Mouse (Mus musculus) hindbrain, embryonic 16.5 days (tissue): ENCODE measurements around the gene Cfap221. TPM values are rescaled to one million over a fixed set of nuclear protein-coding genes. Genes with fewer than 3 reads are reported as not detected.

Source experiments
- ATAC-seq: fragments of 200-750 bp; cut with Nextera tagmentation; 2 replicates; pipeline ENCODE4 v1.8.0; 2017; ENCODE audit warnings: moderate TSS enrichment, moderate library complexity
- H3K27ac ChIP-seq: fragments of 300-500 bp; sonication (generic); 2 replicates; pipeline ENCODE4 v1.5.1; 2014; ENCODE audit warnings: low read depth, mild to moderate bottlenecking, control low read depth, low read length, moderate library complexity
- H3K27me3 ChIP-seq: fragments of 300-500 bp; sonication (generic); replicated peaks from 2 replicates; pipeline ENCODE4 v1.6.1; 2014; ENCODE audit warnings: low read length; ENCODE audit not compliant: control insufficient read depth, insufficient read depth
- H3K36me3 ChIP-seq: fragments of 300-500 bp; sonication (generic); 2 replicates; pipeline ENCODE4 v1.6.1; 2014; ENCODE audit warnings: mild to moderate bottlenecking, low read length, moderate library complexity, mixed read lengths; ENCODE audit not compliant: control insufficient read depth, insufficient read depth
- H3K4me1 ChIP-seq: fragments of 300-500 bp; sonication (generic); 2 replicates; pipeline ENCODE4 v1.6.1; 2014; ENCODE audit warnings: low read depth, low read length; ENCODE audit not compliant: control insufficient read depth, insufficient read depth
- H3K4me2 ChIP-seq: fragments of 300-500 bp; sonication (generic); 2 replicates; pipeline ENCODE4 v1.6.1; 2014; ENCODE audit warnings: mild to moderate bottlenecking, low read length, control low read depth, moderate library complexity
- H3K4me3 ChIP-seq: fragments of 300-500 bp; sonication (generic); 2 replicates; pipeline ENCODE4 v1.5.1; 2014; ENCODE audit warnings: mild to moderate bottlenecking, low read length, control low read depth, moderate library complexity
- H3K9ac ChIP-seq: fragments of 300-500 bp; sonication (generic); 2 replicates; pipeline ENCODE4 v1.6.1; 2014; ENCODE audit warnings: low read depth, mild to moderate bottlenecking, control low read depth, low read length, moderate library complexity
- H3K9me3 ChIP-seq: fragments of 300-500 bp; sonication (generic); 2 replicates; pipeline ENCODE4 v1.6.1; 2014; ENCODE audit warnings: mild to moderate bottlenecking, low read length, moderate library complexity; ENCODE audit not compliant: control insufficient read depth
- WGBS: fragments of 180-500 bp; shearing (Covaris S2); extraction: QIAGEN DNeasy Blood & Tissue Kit; methylation state at CpG from one replicate; pipeline ENCODE4 v1.1.7; 2014; 5-methylcytosine and 5-hydroxymethylcytosine counted together
- polyA plus RNA-seq: library from polyadenylated mRNA; unstranded; fragments of >200 nt; fragmentation: Nextera tagmentation; extraction: Ambion mirVana; gene quantifications from 2 replicates; pipeline ENCODE4 v1.2.1, GENCODE M21; 2015

The Cfap221 gene
- polyA plus RNA-seq, 1 experiment from 2014 or later, result 0.34 TPM

DNA sequence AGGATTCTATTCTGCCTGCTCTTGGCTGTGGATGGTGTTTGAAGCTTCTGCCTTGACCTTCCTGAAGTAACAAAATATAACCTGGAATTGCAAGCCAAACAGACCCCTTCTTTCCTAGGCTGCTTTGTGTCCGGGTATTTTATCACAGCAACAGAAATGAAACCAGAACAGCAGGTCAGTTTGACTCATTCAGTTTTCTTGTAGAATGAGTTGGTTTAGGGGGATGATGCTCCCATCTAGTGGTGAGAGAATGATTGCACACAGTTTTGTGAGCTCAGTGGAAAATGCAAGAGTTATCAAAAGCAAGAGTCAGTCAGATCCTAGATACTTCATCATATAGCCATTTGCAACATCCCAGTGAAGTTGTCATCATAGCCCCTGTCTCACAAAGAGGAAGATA, 67.3 kb downstream of the Cfap221 start:
- 75% methylated on average over 1 of the region's 1 CpGs for WGBS
- H3K9ac ChIP-seq, result no peak overlapping the region
- H3K9me3 ChIP-seq, result no peaks in the 10 kb centered on the region
- H3K27me3 ChIP-seq, result no peaks in the 10 kb centered on the region
- no peaks in the 10 kb centered on the region for H3K4me1 ChIP-seq
- H3K4me2 ChIP-seq, result no peak overlapping the region
- H3K27ac ChIP-seq, result no peak overlapping the region
- no peaks in the 10 kb centered on the region for H3K36me3 ChIP-seq
- H3K4me3 ChIP-seq, result no peak overlapping the region
- ATAC-seq, result no peak

DNA sequence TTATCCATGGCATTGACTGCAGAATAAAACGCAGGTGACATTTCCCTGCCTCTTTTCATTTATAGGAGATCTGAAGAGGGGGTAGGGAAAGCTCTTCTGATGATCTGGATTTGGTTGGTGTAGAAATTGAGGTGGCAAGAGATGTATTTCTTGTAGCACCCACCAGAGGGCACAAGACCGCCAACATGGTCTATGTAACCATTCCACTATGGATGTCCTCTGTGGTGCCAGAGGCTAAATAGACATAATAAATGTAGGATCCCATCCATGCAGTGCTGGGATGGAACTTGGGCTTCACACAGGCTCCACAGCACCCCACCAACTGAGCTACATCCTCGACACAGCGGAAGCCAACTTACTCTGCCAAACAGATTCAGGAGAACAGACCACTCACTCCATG, 77.7 kb downstream of the Cfap221 start:
- Histone ChIP-seq H3K9me3 (no peaks in the 10 kb centered on the region), H3K27ac (no peak overlapping the region), H3K36me3 (no peaks in the 10 kb centered on the region), H3K4me2 (no peak overlapping the region), H3K27me3 (no peaks in the 10 kb centered on the region), H3K4me1 (no peaks in the 10 kb centered on the region), H3K4me3 (no peak overlapping the region), H3K9ac (no peak overlapping the region)
- ATAC-seq, result no peak
- 55% methylated on average over 4 of the region's 4 CpGs for WGBS

DNA sequence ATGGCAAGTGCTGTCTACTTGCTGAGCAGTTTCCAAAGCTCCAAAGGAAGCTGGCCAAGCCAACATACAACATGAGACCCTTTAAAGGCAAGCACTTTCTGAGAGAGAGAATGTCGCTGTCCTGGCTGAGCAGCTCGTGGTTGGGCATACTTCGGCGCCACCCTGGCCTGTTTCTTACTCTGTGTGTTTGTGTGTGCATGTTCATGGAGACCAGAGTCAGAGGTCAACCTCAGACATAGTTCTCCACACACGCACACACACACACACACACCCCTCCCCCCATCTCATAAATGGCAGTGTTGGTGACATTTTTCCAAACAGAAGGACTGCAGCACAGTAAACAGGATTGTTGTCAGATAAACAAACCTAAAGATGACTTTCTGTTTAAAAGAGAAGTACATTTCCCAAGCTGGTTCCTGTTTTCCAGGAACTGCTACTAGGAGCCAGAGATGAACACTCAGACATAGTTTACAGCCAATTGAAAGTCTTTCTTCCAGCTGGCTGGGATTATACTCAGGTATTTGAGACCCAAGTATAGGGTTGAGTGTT, 80.1 kb downstream of the Cfap221 start:
- Histone ChIP-seq H3K27me3 (no peaks in the 10 kb centered on the region), H3K4me3 (no peak overlapping the region), H3K4me1 (peaks cover 3% of the 10 kb centered on the region), H3K9me3 (no peaks in the 10 kb centered on the region), H3K4me2 (no peak overlapping the region), H3K9ac (no peak overlapping the region), H3K27ac (no peak overlapping the region), H3K36me3 (no peaks in the 10 kb centered on the region)
- no peak for ATAC-seq
- WGBS, result 92% methylated on average over 5 of the region's 5 CpGs

DNA sequence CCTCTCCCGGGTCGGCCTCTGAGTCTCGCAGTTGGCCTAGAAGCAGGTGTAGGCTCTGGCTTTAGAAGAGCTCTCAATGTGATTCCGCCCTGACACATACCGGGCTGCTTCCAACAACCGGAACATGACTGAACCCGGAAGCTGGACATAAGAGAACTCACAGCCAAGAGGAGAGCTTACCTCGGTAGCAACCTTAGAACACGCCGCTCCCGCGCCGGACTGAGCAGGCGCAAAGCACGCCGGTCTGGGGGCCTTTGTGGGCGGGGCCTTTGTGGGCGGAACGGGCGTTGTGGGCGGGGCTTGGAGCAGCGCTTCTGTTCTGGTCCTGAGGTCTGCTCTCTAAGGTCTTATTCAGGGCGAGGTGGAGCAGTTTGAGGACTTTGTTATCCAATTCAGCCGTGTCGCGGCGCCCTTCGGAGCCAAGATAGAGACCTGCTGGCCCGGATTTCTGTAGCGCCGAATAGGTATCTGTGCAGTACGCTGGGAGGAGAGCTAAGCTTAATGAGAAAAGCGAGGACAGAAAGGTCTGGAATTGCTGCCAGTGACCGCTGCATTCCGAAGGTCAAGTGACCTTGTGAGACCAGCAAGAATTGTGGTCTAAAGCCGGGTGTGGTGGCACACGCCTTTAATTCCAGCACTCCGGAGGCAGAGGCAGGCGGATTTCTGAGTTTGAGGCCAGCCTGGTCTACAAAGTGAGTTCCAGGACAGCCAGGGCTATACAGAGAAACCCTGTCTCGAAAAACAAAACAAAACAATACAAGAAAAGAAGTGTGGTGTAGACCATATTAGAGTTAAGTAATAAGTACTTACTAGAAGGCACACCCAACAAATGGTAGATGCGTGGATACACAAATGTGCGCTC, 83.8 kb downstream of the Cfap221 start, which contains the start of gene Tmem177:
TSS of gene Tmem177 (minus strand) at position 256 of the 862 bp plus-strand sequence.
- 11% methylated on average over 42 of the region's 42 CpGs for WGBS
- peak within 1 kb of the TSS; percentile 57 for H3K9ac ChIP-seq
- H3K4me2 ChIP-seq, result peak within 1 kb of the TSS; percentile 50
- H3K27ac ChIP-seq, result peak within 1 kb of the TSS; percentile 49; the same call in 1 of the 2 replicates
- H3K4me3 ChIP-seq, result peak within 1 kb of the TSS; percentile 47
- peak; percentile 97 for ATAC-seq
- no peaks in the 10 kb centered on the region for H3K9me3 ChIP-seq
- 0 out of 2 replicates have a peak, but pooled peaks cover 3% of the 10 kb centered on the region for H3K36me3 ChIP-seq
- peaks cover 3% of the 10 kb centered on the region for H3K4me1 ChIP-seq
- H3K27me3 ChIP-seq, result no peaks in the 10 kb centered on the region

DNA sequence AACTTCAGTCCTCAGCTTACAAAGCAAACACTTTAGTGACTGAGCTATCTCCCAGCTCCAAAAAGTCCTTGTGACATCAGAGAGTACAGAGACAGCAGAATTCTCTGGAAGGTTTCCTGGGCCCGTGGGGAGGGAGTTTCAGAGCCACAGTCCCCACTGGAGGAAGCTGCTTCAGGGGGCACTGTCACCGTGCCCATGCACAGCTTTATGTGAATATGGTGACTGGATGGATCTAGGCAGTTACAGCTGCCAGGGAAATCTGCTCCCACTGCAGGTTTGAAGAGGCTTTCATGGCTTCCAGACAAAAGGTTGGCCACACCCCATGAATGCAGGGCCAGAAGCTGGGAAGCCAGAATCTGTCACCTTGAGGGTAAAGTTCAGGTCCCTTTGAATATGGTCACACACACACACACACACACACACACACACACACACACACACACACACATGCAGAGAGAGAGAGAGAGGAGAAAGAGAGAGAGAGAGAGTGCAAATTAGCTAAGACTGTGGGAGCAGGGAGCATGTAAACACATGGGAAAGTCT, 89.8 kb downstream of the Cfap221 start:
- H3K27ac ChIP-seq, result no peak overlapping the region
- H3K36me3 ChIP-seq, result 0 out of 2 replicates have a peak, but pooled peaks cover 3% of the 10 kb centered on the region
- no peak overlapping the region for H3K4me3 ChIP-seq
- no peaks in the 10 kb centered on the region for H3K27me3 ChIP-seq
- ATAC-seq, result no peak
- peaks cover 10% of the 10 kb centered on the region for H3K4me1 ChIP-seq
- H3K9me3 ChIP-seq, result no peaks in the 10 kb centered on the region
- no peak overlapping the region for H3K4me2 ChIP-seq
- 49% methylated on average over 2 of the region's 2 CpGs for WGBS
- no peak overlapping the region for H3K9ac ChIP-seq

DNA sequence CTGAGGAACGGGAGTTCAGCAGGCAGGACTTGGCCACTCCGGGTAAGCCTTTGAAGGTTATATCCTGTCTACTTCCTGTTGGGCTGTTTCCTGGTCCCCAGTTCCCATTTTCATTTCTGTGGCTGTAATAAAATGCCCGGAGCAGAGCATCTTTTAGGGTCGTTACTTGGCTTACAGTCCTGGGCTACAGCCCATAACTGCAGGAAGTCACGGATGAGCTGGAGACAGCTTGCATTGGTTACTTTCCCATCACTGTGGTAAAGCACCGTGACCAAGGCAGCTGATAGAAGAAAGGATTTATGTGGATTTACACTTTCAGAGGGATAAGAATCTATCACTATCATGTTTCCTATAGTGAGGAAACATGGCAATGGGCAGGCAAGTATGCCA, 93.8 kb downstream of the Cfap221 start:
- H3K4me3 ChIP-seq, result no peak overlapping the region
- peaks cover 16% of the 10 kb centered on the region for H3K4me1 ChIP-seq
- H3K27me3 ChIP-seq, result no peaks in the 10 kb centered on the region
- no peaks in the 10 kb centered on the region for H3K9me3 ChIP-seq
- H3K4me2 ChIP-seq, result no peak overlapping the region
- no peaks in the 10 kb centered on the region for H3K36me3 ChIP-seq
- no peak overlapping the region for H3K9ac ChIP-seq
- 43% methylated on average over 6 of the region's 6 CpGs for WGBS
- ATAC-seq, result no peak
- H3K27ac ChIP-seq, result peak overlapping the region; percentile 75

DNA sequence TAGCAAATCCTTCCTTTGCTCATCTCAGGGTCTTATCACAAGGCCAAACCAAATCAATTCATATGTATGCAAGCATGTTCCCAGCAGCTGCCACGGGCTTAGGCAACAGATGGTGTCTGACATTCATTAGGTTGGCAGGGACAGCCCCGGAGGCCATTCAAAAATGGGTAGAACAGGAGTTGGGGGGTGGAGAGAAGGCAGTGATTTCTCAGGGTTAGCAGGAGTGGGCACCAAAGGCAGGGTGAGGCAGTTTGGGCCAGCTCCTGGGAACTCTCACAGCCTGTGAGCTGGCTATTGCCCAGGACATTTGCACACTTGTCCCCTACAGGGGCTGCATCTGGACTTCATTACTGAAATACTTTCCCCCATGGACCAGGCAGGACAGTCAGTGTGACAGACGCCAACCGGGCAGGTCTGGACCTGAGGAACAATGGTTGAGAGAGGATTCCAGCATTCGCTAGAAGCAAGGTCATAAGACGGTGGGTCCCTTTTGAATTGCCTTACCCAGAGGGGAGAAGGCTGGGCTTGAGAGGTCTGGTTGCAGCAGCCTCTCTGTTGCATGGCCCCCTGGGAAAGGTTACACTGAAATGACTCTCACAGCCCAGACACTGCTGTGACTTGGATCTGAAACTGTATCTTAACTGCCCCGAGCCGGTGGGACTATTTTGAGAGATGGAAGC, 94.3 kb downstream of the Cfap221 start:
- no peak overlapping the region; the same call in 1 of the 2 replicates for H3K9ac ChIP-seq
- H3K9me3 ChIP-seq, result no peaks in the 10 kb centered on the region
- no peak overlapping the region for H3K4me3 ChIP-seq
- no peaks in the 10 kb centered on the region for H3K36me3 ChIP-seq
- H3K4me1 ChIP-seq, result peaks cover 16% of the 10 kb centered on the region
- no peaks in the 10 kb centered on the region for H3K27me3 ChIP-seq
- no peak overlapping the region for H3K4me2 ChIP-seq
- 14% methylated on average over 8 of the region's 8 CpGs for WGBS
- H3K27ac ChIP-seq, result peak overlapping the region; percentile 75
- ATAC-seq, result peak; percentile 85

DNA sequence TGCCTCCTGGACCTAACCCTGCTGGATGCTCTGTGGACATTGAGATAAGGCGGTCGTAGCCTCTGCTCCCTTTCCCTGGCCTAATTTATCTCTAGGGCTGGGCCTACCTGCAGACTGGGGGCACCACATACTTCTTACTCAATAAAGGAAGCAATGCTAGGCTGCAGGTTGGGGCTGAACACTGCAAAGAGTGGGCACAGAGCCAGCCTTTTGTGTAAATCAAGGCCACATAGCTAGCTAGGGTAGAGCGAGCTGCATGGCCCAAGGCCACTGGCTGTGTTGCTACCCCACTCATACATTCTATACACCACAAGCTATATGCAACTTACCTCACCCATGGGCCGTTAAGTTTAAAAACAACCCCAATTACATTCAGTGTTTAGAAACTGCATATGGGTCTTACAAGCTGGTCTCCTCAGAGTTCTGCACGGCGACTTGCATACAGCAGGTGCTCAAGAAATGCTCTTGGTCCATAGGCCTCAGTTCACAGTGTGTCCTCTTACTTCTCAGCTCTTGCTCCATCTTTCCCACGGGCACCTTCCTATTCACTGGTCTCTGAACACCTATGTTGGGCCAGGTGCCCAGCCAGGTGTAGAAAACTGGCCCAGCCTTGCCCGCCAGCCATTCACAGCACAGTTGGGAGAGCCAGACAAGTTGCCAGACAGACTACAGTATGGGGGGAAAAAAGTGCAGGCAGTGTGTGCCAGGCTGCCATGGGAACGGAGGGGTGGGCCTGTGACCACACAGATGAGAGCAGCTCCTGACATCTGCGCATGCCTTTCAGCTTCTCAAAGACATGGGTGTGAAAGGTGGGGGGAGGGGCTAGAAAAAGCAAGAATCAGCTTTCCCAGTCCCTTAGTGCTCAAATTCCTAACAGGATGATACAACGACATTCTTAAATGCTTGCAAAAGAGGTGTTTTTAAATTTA, 97.6 kb downstream of the Cfap221 start:
- Histone ChIP-seq H3K4me2 (no peak overlapping the region), H3K27me3 (no peaks in the 10 kb centered on the region), H3K9ac (no peak overlapping the region; the same call in 1 of the 2 replicates), H3K36me3 (no peaks in the 10 kb centered on the region), H3K27ac (no peak overlapping the region), H3K9me3 (no peaks in the 10 kb centered on the region), H3K4me3 (no peak overlapping the region), H3K4me1 (peaks cover 16% of the 10 kb centered on the region)
- ATAC-seq, result peak; percentile 74
- WGBS, result 64% methylated on average over 11 of the region's 11 CpGs
